Mouse (Mus musculus): ENCODE data around the gene Fcer2a.

GRCm38 (mm10) chr8:3687537-3687936, 6.4 kb downstream of the Fcer2a start:
- TF ChIP-seq POLR2A (IDR thresholded peaks at IDR 0.05; ENCODE audit: insufficient read depth, low read length) (no peak), CTCF (IDR thresholded peaks at IDR 0.05; ENCODE audit: low read depth, low read length) (peak; percentile 17)
